Mouse (Mus musculus): ENCODE results near the gene Bbox1.

The Bbox1 gene

DNA sequence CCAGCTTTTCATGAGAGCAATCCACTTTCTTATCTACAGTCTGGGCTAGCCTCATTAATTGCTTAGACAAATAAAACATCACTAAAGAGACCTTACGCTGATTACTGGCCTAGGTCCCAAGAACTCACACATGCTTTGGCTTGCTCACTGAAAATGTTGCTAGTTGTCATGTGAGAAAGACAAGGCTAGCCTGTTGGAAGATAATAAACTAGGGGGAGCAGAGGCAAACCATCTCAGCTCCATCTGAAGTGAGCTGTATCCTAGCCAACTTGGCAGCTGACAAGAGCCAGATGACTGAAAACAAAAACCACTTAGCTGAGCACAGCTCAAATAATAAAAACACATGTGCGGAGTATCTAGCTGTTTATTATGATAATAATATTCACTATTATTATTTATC is 40.2 kb downstream of the Bbox1 start:
- no peak for DNase-seq (ENCODE audit: low spot score)

DNA sequence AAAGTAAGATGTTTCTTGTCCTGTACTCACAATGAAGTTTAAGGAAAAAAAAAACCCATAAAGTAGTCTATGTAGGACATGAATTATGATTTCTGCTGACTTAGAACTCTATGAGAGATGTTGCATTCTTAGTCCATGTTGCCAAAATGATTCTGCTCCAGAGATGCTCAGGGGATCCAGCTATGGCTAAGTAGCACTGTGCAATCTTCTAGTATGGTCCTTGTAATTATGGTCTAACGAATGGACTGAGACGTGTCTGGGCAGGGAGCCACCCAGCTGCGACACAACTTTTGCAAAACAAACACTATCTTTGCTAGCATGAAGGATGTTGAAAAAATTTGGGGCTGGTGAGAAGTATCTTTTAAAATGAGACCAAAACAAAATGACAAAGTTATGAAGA is 45.1 kb downstream of the Bbox1 start:
- DNase-seq (ENCODE audit: low spot score): no peak

DNA sequence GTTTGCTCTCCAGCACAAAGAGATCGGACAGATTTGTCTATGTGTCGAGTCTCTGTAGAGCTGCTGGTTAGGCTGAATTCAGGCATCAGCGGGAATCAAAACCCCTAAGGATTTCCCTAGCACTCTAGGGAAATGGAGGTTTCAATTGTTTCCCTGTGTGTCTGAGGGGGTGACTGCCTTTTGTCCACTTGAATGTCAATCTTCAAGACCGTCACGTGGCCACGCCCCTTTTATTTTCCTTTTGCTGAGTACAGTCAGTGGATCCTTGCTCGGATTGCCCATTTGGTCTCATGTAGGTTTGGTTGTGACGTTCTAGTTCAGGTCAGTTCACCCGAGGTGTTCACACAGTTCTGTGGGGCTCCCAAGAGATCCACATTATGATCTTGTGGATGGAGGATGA is 82.1 kb downstream of the Bbox1 start:
- DNase-seq (ENCODE audit: low spot score): no peak

DNA sequence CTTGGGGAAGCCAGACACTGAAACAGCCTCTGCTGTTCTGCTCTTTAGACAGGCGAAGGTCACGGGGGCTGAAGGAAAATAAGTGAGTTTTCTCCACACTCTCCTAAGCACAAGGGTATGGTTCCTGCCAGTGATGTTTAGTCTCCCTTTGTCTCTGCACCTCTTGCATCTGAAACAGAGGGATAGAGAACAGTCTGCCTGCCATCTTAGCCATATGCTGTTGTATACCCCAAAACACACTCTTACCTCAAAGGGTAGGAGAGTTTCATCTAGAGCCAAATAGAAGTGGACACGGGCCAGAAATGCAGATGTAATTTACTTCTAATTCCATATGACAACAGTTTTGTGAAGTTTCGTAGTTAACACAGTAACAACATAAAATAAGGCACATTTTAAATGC is 83.6 kb downstream of the Bbox1 start:
- no peak for DNase-seq (ENCODE audit: low spot score)

DNA sequence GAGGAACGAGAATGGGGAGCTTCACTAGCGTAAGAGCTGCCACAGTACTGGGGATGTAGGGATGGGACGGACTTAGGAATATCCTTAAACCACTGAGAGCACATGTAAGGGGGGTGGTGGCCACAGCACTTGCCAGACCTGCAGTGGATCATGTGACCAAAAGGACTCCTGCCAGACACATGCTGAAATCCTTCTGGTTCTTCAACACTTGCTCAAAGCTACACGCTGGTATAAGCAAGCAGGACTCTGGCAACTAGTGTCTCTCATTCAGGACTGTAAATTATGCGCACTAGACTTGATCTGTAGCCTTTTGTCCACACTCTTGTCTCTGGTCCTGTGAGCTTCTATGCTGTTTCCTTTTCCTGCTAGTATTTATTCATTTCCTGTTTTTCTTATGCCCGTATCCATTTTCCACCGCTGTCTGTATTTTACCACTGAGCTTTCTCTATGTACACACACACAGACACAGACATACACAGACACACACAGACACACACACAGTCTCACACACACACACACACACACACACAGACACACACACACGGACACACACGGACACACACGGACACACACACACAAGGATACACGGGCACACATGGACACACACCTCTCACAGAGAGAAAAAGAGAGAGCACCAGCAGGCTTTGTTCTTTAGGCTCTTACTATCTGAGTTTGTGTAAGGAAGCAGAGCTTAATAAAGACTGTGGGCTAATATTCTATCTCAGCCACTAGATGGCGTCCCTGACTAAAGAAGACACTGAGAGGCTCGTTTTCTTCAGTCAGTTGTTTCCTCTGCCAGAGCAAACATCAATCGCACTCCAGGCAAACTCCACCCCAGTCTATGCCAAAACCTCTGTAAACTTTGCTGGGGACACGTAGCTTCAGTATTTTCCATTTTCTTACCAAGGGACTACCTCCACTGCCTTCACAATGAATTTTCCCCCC is 84.9 kb downstream of the Bbox1 start:
- no peak for DNase-seq (ENCODE audit: low spot score)

DNA sequence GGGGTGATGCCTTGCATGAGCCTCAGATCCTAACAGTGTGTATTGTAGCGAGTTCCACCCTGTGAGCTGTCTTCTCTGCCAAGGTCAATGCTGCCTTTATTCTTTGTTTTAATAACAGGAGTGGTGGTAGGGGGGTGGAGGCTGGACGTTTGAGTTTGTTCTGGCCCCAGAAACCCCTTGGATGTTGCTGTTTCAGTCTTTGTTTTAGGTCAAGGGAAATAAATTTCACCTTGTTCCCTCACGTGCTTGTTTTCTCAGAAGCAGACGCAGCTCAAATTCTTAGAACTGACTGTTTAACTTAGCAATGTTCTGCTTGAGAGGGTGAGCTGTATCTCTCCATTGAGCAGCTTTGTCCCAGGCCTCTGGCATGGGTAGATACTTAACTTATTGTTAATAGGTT is 87.9 kb downstream of the Bbox1 start:
- no peak for DNase-seq (ENCODE audit: low spot score)

DNA sequence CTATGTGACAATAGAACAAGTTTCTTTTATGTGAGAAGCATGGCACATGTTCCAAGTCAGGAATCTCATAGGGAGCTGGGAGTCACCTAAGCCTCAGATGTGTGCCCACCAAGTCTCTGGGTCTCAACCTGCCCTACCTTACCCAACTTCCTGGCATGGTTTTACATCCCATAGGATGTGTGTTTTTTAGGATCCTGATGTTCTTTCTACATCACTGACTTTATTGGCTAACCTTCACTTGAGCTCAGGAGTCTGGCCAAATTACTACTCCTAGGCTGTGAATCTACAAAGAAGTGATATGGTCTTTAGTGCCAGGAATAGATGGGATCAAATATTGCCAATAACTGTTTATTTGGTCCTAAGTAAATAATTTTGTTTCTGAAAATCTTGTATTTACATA is 88.4 kb downstream of the Bbox1 start:
- DNase-seq (ENCODE audit: low spot score): no peak

DNA sequence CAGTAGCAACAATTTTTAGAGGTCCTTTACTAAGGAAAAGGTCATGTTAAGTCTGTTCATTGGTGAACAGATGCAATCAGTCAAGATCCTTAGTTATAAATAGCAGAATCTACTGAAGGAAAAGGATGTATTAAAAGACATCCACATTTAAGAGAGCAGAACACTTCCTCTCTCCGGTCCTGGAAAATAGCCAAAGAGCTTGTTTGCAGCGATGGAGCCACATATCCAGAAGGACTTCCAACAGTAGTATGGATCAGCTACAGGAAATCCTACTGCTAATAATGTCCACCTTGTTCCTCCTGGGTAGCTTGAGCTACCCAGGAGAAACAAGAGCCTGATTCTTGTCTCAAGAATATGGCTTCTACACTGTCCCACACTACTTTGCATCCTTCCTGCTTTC is 91.6 kb downstream of the Bbox1 start:
- no peak for DNase-seq (ENCODE audit: low spot score)

DNA sequence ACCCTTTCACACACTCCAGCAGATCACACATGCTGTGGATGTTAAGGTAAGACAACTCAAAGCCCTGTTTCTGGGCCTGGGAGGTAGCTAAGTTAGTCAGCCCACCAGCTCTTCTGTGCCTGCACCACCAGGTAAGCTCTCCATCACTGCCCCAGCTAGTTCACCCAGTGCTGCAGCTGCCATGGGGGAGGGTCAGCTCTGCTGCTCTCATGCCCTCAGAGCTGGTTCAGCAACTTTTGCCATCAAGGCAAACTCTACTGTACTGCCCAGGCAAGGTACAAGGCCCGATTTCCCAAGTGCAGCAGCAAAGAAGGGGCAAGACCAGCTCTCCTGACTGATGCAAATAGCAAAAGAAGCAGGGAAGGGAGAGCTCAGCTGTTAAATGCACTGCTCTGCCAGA is 93.9 kb downstream of the Bbox1 start:
- no peak for DNase-seq (ENCODE audit: low spot score)

DNA sequence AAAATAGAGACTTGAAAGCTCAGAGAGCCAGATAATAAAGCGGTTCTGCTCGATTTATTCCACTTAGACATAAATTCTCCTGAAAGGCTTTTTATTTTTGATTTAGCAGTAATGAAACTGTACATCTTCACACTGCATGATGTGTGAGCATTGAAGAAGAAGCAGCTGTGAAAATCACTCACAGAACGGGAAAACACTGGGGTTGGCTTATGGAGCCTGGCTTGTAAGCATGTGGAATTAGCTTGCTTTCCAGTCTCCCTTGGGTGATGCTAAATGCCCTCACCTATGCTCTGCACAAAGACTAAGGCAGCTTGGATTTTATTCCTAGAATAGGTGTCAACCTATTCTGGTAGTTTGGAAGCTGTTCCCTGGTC is 98.7 kb downstream of the Bbox1 start:
- no peak for DNase-seq (ENCODE audit: low spot score)

DNA sequence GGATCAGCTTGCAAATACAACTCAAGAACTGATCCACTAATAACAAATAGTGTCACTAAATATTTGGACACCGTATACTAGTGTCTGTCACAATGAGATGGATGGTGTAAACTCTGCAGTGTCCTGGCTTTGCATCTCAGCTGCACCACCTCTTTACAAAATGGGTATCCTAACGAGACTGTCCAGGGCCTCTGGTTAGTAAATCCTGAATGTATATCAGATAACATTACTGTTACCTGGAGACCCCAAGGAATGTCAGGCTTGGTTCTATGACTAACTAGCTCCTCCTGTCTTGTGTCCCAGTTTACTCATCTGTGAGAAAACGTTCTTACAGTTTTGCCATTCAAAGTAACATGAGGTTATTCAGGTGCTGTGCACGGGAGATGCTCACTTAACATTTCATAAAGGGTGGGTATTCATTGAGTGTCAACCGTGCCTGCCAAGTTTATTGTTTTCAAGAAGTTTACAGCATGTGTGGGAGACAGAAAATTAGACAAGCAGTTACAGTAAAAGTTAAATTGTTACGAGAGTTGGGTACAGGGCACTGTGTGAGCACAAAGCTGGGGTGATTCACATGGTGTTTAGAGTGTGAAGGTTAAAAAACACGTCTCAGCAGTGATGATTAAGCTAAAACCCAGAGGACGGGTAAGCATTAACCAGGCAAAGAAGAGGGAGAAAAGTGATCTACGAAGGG is 99.2 kb downstream of the Bbox1 start:
- no peak for DNase-seq (ENCODE audit: low spot score)

DNA sequence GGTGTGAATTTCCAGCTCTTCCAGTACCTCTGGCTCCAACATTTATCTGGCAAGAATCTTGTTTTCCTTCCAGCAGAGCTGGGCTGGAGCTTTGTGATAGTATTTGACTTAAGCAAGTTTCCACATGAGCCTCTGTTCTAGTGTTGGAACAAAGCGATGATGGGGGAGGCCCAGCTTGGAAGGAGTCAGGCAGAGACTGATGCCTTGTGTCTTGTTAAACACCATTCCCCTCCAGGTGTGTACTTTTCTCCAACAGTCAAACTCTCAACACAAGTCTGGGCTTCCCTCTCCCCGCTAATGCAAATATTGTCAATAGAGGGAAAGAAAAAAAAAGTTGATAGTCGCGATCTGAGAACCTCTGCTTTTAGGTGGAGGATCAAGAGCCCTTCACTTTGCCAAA is 100.1 kb downstream of the Bbox1 start:
- DNase-seq (ENCODE audit: low spot score): no peak
